Mouse (Mus musculus) neural tube, embryonic 13.5 days (tissue): Measurements from ENCODE around the gene Ugcg. TPM values are rescaled to one million over a fixed set of nuclear protein-coding genes. Genes with fewer than 3 reads are reported as not detected.

Experiments used
- ATAC-seq: fragments of 200-750 bp; cut with Nextera tagmentation; 2 replicates; pipeline ENCODE4 v1.8.0; 2017; ENCODE audit warnings: low read depth, mild to moderate bottlenecking, moderate TSS enrichment, moderate library complexity
- H3K27ac ChIP-seq: fragments of 300-500 bp; sonication (generic); replicated peaks from 2 replicates; pipeline ENCODE4 v1.5.1; 2015; ENCODE audit warnings: moderate library complexity, mild to moderate bottlenecking, inconsistent platforms
- H3K27me3 ChIP-seq: fragments of 300-500 bp; sonication (generic); 2 replicates; pipeline ENCODE4 v1.6.1; 2015; ENCODE audit warnings: mild to moderate bottlenecking, inconsistent platforms
- H3K36me3 ChIP-seq: fragments of 300-500 bp; sonication (generic); 2 replicates; pipeline ENCODE4 v1.6.1; 2015; ENCODE audit warnings: mild to moderate bottlenecking, inconsistent platforms
- H3K4me1 ChIP-seq: fragments of 300-500 bp; sonication (generic); replicated peaks from 2 replicates; pipeline ENCODE4 v1.6.1; 2015; ENCODE audit warnings: inconsistent platforms
- H3K4me2 ChIP-seq: fragments of 300-500 bp; sonication (generic); 2 replicates; pipeline ENCODE4 v1.6.1; 2015; ENCODE audit warnings: inconsistent platforms, mild to moderate bottlenecking, moderate library complexity
- H3K4me3 ChIP-seq: fragments of 300-500 bp; sonication (generic); 2 replicates; pipeline ENCODE4 v1.5.1; 2015; ENCODE audit warnings: mild to moderate bottlenecking, inconsistent platforms
- H3K9ac ChIP-seq: fragments of 300-500 bp; sonication (generic); 2 replicates; pipeline ENCODE4 v1.6.1; 2015; ENCODE audit warnings: moderate library complexity, mild to moderate bottlenecking, inconsistent platforms
- H3K9me3 ChIP-seq: fragments of 300-500 bp; sonication (generic); 2 replicates; pipeline ENCODE4 v1.6.1; 2016; ENCODE audit warnings: inconsistent platforms
- WGBS: fragments of 180-500 bp; shearing (Covaris S2); methylation state at CpG from one replicate; pipeline ENCODE4 v1.1.7; 2015; 5-methylcytosine and 5-hydroxymethylcytosine counted together
- polyA plus RNA-seq: library from polyadenylated mRNA; unstranded; fragments of >200 nt; fragmentation: Nextera tagmentation; extraction: Ambion mirVana; gene quantifications from 2 replicates; pipeline ENCODE4 v1.2.1, GENCODE M21; 2015

Ugcg gene
- polyA plus RNA-seq, 1 experiment from 2014 or later: 15.1 TPM

DNA sequence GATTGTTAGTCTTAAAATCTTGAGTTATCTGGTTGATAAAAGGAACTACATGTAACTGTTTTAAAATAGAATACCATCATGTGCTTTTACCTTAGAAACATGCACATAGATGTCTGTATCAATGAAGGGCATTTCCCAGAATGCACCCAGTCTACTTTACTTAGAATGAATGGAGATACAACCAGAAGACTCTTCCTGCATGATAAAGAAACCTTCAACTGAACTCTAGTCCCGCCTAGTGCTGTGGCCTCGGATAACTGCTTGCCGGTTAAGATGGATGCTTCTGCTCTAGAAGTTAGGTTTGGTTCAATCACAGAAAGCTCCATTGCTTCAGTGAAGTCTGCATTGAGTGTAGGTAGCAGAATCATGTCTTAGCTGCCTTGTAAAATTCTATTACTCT lies 26.5 kb downstream of the Ugcg start:
- H3K27ac ChIP-seq: no peak overlapping the region
- no peak overlapping the region for H3K4me3 ChIP-seq
- no peak overlapping the region for H3K4me2 ChIP-seq
- WGBS: 96% methylated on average over 3 of the region's 3 CpGs
- no peaks in the 10 kb centered on the region for H3K9me3 ChIP-seq
- H3K27me3 ChIP-seq: no peaks in the 10 kb centered on the region
- H3K4me1 ChIP-seq: no peaks in the 10 kb centered on the region
- ATAC-seq: no peak
- H3K36me3 ChIP-seq: peaks cover 60% of the 10 kb centered on the region
- no peak overlapping the region for H3K9ac ChIP-seq

DNA sequence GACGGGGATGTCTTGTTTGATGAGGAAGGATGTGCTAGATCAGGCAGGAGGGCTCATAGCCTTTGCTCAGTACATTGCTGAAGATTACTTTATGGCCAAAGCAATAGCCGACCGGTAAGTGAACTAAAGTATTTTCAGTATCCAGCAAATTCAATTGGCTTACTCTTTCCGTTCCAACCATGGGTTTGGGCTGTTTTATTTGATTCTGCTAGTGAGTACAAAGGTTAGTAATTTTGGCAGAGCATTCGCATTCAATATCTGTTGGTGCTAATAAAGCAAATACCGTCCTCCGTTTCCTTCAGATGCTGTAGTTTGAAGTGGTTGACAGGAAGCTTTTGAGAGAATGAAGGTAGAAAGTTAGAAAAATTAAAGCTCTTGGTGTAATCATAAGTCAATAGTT lies 28.0 kb downstream of the Ugcg start:
- ATAC-seq: no peak
- no peaks in the 10 kb centered on the region for H3K9me3 ChIP-seq
- no peaks in the 10 kb centered on the region for H3K4me1 ChIP-seq
- no peaks in the 10 kb centered on the region for H3K27me3 ChIP-seq
- H3K9ac ChIP-seq: no peak overlapping the region
- 88% methylated on average over 7 of the region's 7 CpGs for WGBS
- H3K27ac ChIP-seq: no peak overlapping the region
- peaks cover 69% of the 10 kb centered on the region for H3K36me3 ChIP-seq
- no peak overlapping the region for H3K4me2 ChIP-seq
- no peak overlapping the region for H3K4me3 ChIP-seq

DNA sequence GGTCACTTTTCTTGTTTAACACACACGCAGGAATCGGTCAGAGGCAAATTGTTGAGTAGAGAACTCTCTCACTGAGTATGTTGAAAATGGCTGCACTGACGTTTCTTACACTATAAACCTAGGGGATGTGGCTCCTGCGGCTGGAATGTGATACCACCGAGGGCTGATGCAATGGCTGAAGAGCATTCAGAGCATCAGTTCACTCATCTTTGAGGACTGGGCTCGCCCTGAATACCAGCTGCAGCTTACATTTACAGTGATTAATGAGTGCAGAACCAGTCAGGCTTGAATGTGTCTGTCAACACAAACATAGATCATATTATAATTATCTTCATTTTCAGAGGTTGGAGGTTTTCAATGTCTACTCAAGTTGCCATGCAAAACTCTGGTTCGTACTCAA lies 29.1 kb downstream of the Ugcg start:
- Histone ChIP-seq H3K9me3 (no peaks in the 10 kb centered on the region), H3K27me3 (no peaks in the 10 kb centered on the region), H3K27ac (no peak overlapping the region), H3K4me2 (no peak overlapping the region), H3K4me1 (no peaks in the 10 kb centered on the region), H3K36me3 (peaks cover 68% of the 10 kb centered on the region), H3K9ac (no peak overlapping the region), H3K4me3 (no peak overlapping the region)
- WGBS: 84% methylated on average over 7 of the region's 7 CpGs
- ATAC-seq: no peak

DNA sequence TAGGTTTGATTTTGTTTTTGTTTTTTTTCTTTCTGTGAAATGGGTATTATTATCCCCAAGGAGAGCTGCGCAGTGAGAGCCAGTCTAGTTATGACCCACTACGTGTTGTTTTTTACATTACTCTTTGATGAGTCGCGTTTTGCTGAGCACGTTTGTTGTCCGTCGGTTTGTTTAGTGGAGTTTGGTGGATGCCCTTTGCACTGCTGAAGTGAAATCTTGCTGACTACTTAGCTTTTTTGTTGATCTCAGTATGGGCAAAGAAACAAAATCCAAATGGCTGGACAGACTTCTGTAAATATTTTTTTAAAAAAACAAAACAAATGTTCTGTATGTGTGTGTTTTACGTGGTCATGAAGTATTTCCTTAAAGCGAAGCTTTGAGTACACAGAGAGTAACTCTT lies 33.2 kb downstream of the Ugcg start:
- Histone ChIP-seq H3K36me3 (peaks cover 60% of the 10 kb centered on the region), H3K27me3 (no peaks in the 10 kb centered on the region), H3K4me3 (no peak overlapping the region), H3K4me2 (no peak overlapping the region), H3K9me3 (no peaks in the 10 kb centered on the region), H3K27ac (no peak overlapping the region), H3K4me1 (no peaks in the 10 kb centered on the region), H3K9ac (no peak overlapping the region)
- WGBS: 94% methylated on average over 9 of the region's 9 CpGs
- no peak for ATAC-seq

DNA sequence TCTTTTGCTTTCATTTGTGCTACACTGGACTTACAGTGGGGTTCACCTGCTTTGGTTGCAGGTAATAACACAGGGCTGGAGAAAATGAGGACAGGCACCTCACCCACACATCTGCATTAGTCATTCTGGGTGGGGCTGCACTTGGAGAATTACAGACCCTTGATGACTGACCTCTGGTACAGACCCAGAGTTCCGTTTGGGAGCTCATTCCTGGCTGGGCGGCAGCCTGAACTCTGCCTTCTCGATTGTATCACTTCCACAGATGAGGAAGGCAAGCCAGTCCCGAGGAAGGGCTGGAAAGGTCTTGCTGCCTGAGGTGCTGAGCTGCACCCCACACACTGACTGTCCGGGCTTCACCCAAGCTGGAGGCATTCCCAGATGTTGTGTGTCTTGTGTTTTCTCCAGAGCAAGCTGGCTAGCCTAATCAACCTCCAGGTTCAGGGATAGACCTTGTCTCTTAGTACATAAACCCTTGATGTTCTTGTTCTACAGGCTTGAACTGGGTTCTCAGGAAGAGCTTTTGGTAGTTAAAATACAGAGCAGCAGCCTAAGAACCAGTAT lies 34.1 kb downstream of the Ugcg start:
- no peak overlapping the region for H3K4me2 ChIP-seq
- H3K9ac ChIP-seq: no peak overlapping the region
- H3K4me1 ChIP-seq: no peaks in the 10 kb centered on the region
- no peaks in the 10 kb centered on the region for H3K9me3 ChIP-seq
- no peak for ATAC-seq
- no peak overlapping the region for H3K4me3 ChIP-seq
- H3K27ac ChIP-seq: no peak overlapping the region
- peaks cover 51% of the 10 kb centered on the region for H3K36me3 ChIP-seq
- WGBS: 91% methylated on average over 5 of the region's 5 CpGs
- H3K27me3 ChIP-seq: no peaks in the 10 kb centered on the region

DNA sequence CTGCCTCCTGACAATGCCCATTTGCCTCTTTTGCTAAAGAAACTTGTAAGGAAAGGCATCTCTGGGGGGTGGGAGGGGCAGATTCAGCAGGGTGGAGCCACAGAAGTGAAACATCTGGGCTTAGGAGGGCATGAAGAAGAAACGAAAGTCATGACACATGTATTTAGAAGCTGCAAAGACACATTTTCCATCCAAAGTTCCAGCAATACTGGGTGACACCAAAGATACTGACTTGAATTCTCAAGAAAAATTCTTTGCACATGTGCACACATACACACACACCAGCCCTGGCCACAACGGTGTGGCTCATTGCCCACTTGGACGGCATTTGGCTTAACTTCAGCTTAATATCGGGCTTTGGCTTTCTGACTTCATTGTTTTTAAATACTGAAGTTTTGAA lies 35.8 kb downstream of the Ugcg start:
- Histone ChIP-seq H3K9me3 (no peaks in the 10 kb centered on the region), H3K4me2 (no peak overlapping the region), H3K27me3 (no peaks in the 10 kb centered on the region), H3K9ac (no peak overlapping the region), H3K4me3 (no peak overlapping the region), H3K27ac (no peak overlapping the region), H3K4me1 (no peaks in the 10 kb centered on the region), H3K36me3 (peaks cover 39% of the 10 kb centered on the region)
- WGBS: 94% methylated on average over 4 of the region's 4 CpGs
- ATAC-seq: no peak

DNA sequence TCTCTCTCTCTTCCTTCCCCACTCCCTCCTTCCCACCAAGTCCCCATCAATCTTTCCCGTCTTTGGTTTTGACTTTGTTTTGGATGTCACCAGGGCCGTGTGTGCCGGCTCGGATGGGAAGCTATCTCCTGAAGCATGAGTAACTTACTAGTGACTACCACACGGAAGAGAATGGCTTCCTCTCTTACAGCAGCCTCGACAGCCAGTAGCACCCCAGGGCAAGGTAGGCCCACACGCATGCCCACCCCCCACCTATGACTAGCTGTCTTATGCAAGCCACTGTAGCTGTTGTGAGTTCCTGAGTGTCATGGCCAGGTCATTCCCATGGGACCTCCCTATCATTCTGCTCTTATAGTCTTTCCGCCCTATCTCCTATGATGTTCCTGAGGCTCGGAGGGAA lies 38.0 kb downstream of the Ugcg start:
- no peaks in the 10 kb centered on the region for H3K27me3 ChIP-seq
- H3K4me3 ChIP-seq: no peak overlapping the region
- WGBS: 89% methylated on average over 9 of the region's 9 CpGs
- H3K9ac ChIP-seq: no peak overlapping the region
- H3K36me3 ChIP-seq: peaks cover 24% of the 10 kb centered on the region
- no peak overlapping the region for H3K4me2 ChIP-seq
- no peaks in the 10 kb centered on the region for H3K4me1 ChIP-seq
- no peaks in the 10 kb centered on the region for H3K9me3 ChIP-seq
- no peak overlapping the region for H3K27ac ChIP-seq
- no peak for ATAC-seq

DNA sequence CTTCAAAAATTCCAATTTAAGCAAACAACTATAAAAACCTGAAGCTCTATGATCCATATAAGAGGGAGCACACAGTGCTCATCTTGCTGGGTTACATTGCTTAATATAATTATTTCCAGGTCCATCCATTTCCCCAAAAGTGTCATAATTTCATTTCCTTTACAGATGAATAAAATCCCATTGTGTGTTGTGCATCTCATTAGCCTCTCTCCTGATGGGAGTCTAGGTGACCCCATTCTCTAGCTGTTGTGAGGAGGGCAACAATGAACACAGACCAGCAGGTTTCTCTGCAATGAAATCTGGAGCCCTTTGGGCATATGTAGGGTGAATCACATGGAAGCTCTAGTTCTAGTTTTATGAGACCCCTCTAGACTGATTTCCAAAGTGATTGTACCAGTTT lies 39.9 kb downstream of the Ugcg start:
- Histone ChIP-seq H3K4me2 (no peak overlapping the region), H3K27ac (no peak overlapping the region), H3K36me3 (peaks cover 12% of the 10 kb centered on the region), H3K9ac (no peak overlapping the region), H3K9me3 (no peaks in the 10 kb centered on the region), H3K4me1 (no peaks in the 10 kb centered on the region), H3K27me3 (no peaks in the 10 kb centered on the region), H3K4me3 (no peak overlapping the region)
- ATAC-seq: no peak

DNA sequence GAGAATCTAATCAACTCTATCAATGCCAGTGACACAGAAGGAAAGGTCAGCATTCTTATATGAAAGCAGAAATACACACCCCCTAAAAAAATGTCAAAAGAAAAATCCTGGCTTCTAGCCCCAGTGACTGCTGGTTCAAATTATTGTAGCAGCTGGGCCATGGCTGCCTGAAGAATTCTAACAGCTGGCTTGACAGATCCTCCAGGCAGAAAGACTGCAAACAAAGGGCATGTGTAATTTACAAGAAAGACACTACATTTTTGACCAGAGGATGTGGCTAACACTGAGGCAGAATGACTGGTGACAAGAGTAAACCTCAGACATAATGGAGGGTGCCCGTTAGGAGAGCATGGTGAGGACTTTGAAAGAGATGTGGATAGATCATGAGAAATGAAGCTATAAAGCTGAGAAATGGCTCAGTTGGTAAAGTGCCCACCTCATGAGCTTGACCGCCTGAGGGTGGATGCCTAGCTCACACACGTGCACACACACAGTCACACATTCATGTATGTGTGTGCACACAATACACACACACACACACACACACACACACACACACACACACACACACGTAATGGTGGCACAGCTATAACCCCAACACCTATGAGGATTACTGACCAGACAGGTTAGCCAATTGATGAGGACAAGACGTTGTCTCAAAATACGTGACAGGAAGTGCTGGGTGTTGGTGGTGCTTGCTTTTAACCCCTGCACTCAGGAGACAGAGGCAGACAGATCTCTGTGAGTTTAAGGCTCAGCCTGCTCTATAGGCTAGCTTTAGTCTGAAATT lies 42.4 kb downstream of the Ugcg start:
- no peak overlapping the region for H3K27ac ChIP-seq
- no peaks in the 10 kb centered on the region for H3K4me1 ChIP-seq
- no peak overlapping the region for H3K4me3 ChIP-seq
- H3K36me3 ChIP-seq: no peaks in the 10 kb centered on the region
- H3K4me2 ChIP-seq: no peak overlapping the region
- no peaks in the 10 kb centered on the region for H3K9me3 ChIP-seq
- no peak overlapping the region for H3K9ac ChIP-seq
- no peaks in the 10 kb centered on the region for H3K27me3 ChIP-seq
- WGBS: 89% methylated on average over 6 of the region's 6 CpGs
- ATAC-seq: no peak

DNA sequence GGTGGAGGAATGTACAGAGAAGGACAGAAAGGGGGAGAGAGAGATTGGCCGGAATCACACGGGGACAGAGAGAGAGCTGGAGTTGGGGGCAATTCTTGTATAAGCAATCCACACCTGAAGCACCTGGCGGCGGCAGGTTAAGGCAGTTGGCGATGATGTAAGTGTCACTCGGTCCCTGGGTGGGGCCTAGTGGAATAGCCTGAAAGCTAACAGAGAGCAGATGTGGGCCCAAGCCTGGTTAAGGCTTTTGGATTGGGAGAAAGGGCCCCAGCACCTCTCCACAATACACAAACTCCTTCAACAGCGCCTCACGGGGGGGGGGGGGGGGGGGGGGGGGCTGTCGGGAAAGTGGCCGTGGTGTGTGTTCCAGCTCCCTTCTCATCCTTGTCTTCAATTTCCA lies 45.0 kb downstream of the Ugcg start:
- H3K36me3 ChIP-seq: no peaks in the 10 kb centered on the region
- no peak overlapping the region for H3K27ac ChIP-seq
- H3K27me3 ChIP-seq: no peaks in the 10 kb centered on the region
- no peak for ATAC-seq
- no peak overlapping the region for H3K9ac ChIP-seq
- no peaks in the 10 kb centered on the region for H3K9me3 ChIP-seq
- H3K4me3 ChIP-seq: no peak overlapping the region
- H3K4me2 ChIP-seq: no peak overlapping the region
- no peaks in the 10 kb centered on the region for H3K4me1 ChIP-seq
- 98% methylated on average over 8 of the region's 10 CpGs for WGBS

DNA sequence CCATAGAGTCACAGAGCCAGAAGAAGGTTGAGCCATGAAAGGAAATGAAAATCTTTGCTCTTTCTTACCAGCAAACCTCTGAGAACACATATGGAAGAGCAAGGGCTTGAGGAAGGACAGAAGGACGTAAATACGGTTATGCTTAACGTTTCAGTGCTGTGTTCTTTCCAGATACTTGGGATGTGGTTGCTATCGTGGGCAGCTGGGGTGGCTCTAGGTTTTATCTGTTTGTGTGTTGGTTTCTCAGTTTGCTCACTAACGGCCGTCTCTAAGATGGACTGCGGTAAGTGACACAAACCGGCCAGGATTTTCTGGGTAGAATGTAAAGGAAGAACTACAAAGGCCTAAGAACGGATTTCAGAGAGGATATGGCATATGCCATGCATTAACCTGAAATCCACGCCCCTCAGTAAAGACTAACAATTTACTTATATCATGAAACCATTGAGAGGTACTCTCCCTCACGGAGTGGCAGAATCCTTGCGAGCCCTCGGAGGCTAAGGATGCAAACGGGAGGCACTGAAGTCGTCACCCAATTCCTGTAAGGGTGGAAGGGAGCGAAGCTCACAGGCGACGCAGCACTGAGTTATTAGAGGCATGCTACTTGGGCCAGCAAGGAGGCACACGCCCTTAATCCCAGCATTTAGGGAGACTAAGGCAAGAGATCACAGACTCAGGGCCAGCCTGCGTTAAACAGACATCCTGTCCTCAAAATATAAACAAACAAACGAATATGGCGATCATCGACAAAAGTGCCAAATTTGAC lies 45.6 kb downstream of the Ugcg start:
- H3K4me1 ChIP-seq: no peaks in the 10 kb centered on the region
- ATAC-seq: no peak
- no peak overlapping the region for H3K4me2 ChIP-seq
- no peaks in the 10 kb centered on the region for H3K27me3 ChIP-seq
- no peak overlapping the region for H3K27ac ChIP-seq
- WGBS: 90% methylated on average over 23 of the region's 23 CpGs
- H3K9me3 ChIP-seq: no peaks in the 10 kb centered on the region
- H3K36me3 ChIP-seq: no peaks in the 10 kb centered on the region
- no peak overlapping the region for H3K9ac ChIP-seq
- no peak overlapping the region for H3K4me3 ChIP-seq

DNA sequence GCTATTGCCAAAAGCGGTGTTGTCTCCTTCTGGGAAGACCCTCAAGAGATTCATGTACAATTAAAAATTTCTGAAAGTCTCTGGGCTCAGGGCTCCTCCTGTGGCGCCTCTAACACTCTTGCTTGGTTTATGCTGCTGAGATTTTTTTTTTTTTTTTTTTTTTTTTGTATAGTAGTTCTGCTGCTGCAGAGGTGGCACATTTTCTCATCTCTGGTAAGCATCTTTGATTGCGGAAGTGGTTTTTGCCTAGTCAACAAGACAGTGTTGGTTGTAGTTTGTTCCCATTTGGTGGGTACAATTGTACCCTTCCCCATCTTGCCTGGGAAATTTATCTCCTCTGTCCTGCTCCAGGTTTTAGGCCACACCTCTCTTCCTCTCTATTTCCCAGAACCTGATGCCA lies 47.3 kb downstream of the Ugcg start:
- Histone ChIP-seq H3K4me3 (no peak overlapping the region), H3K4me2 (no peak overlapping the region), H3K9ac (no peak overlapping the region), H3K27ac (no peak overlapping the region), H3K9me3 (no peaks in the 10 kb centered on the region), H3K27me3 (no peaks in the 10 kb centered on the region), H3K36me3 (no peaks in the 10 kb centered on the region), H3K4me1 (no peaks in the 10 kb centered on the region)
- 95% methylated on average over 3 of the region's 3 CpGs for WGBS
- no peak for ATAC-seq
